Mouse (Mus musculus): ENCODE results near the gene Zfp566.
A peak's percentile ranks its signal among the peaks of the same experiment; 100 is the strongest.

Zfp566 gene

GRCm38 (mm10) chr7:30053591-30053990 is 36.7 kb downstream of the Zfp566 start:
- DNase-seq (ENCODE audit: low spot score): no peak

GRCm38 (mm10) chr7:30050882-30051548 is 39.3 kb downstream of the Zfp566 start, which contains the start of gene Zfp14:
Zfp14 (minus strand) TSS chr7:30051380.
- DNase-seq (ENCODE audit: low spot score): peak; percentile 89

GRCm38 (mm10) chr7:30048126-30048525 is 42.2 kb downstream of the Zfp566 start:
- no peak for DNase-seq (ENCODE audit: low spot score)

GRCm38 (mm10) chr7:30044354-30044753 is 46.0 kb downstream of the Zfp566 start:
- no peak for DNase-seq (ENCODE audit: low spot score)

- DNase-seq (ENCODE audit: low spot score): no peak
These were observed 56.0 kb downstream of the Zfp566 start for GRCm38 (mm10) chr7:30034331-30034730.

GRCm38 (mm10) chr7:30031379-30031778 is 58.9 kb downstream of the Zfp566 start:
- DNase-seq (ENCODE audit: low spot score): no peak

GRCm38 (mm10) chr7:30030677-30031076 is 59.6 kb downstream of the Zfp566 start:
- DNase-seq (ENCODE audit: low spot score): no peak

GRCm38 (mm10) chr7:30028572-30028971 is 61.8 kb downstream of the Zfp566 start:
- no peak for DNase-seq (ENCODE audit: low spot score)

Data from testis, postnatal 14 days (tissue).